Mouse (Mus musculus) liver, embryonic 16.5 days (tissue): Measurements from ENCODE around the gene Tbcc. TPM values are rescaled to one million over a fixed set of nuclear protein-coding genes. Genes with fewer than 3 reads are reported as not detected.

ENCODE experiments used
- ATAC-seq: fragments of 200-750 bp; cut with Nextera tagmentation; 2 replicates; pipeline ENCODE4 v1.8.0; 2017; ENCODE audit warnings: low read depth, mild to moderate bottlenecking, moderate number of reproducible peaks, moderate library complexity
- H3K27ac ChIP-seq: fragments of 300-500 bp; sonication (generic); 2 replicates; pipeline ENCODE4 v1.5.1; 2014; ENCODE audit warnings: mild to moderate bottlenecking, low read length
- H3K27me3 ChIP-seq: fragments of 300-500 bp; sonication (generic); 2 replicates; pipeline ENCODE4 v1.6.1; 2014; ENCODE audit warnings: low read depth, low read length, mixed read lengths; ENCODE audit not compliant: control insufficient read depth, insufficient read depth
- H3K36me3 ChIP-seq: fragments of 300-500 bp; sonication (generic); 2 replicates; pipeline ENCODE4 v1.6.1; 2014; ENCODE audit warnings: mild to moderate bottlenecking; ENCODE audit not compliant: control insufficient read depth, insufficient read depth
- H3K4me1 ChIP-seq: fragments of 300-500 bp; sonication (generic); 2 replicates; pipeline ENCODE4 v1.6.1; 2014; ENCODE audit warnings: low read depth, low read length, mixed read lengths; ENCODE audit not compliant: control insufficient read depth
- H3K4me2 ChIP-seq: fragments of 300-500 bp; sonication (generic); 2 replicates; pipeline ENCODE4 v1.6.1; 2014; ENCODE audit warnings: low read depth, low read length, mixed read lengths
- H3K4me3 ChIP-seq: fragments of 300-500 bp; sonication (generic); 2 replicates; pipeline ENCODE4 v1.5.1; 2014; ENCODE audit warnings: low read depth, mild to moderate bottlenecking, low read length
- H3K9ac ChIP-seq: fragments of 300-500 bp; sonication (generic); 2 replicates; pipeline ENCODE4 v1.6.1; 2014; ENCODE audit warnings: low read depth, low read length
- H3K9me3 ChIP-seq: fragments of 300-500 bp; sonication (generic); replicated peaks from 2 replicates; pipeline ENCODE4 v1.6.1; 2016; ENCODE audit warnings: low read length; ENCODE audit not compliant: control insufficient read depth
- WGBS: fragments of 180-500 bp; shearing (Covaris S2); extraction: QIAGEN DNeasy Blood & Tissue Kit; methylation state at CpG from one replicate; pipeline ENCODE4 v1.1.7; 2014; ENCODE audit not compliant: insufficient replicate concordance; 5-methylcytosine and 5-hydroxymethylcytosine counted together
- polyA plus RNA-seq: library from polyadenylated mRNA; unstranded; fragments of >200 nt; fragmentation: Nextera tagmentation; extraction: Ambion mirVana; gene quantifications from 2 replicates; pipeline ENCODE4 v1.2.1, GENCODE M21; 2015

Gene Tbcc
- polyA plus RNA-seq, 1 experiment from 2014 or later: 15.5 TPM

DNA sequence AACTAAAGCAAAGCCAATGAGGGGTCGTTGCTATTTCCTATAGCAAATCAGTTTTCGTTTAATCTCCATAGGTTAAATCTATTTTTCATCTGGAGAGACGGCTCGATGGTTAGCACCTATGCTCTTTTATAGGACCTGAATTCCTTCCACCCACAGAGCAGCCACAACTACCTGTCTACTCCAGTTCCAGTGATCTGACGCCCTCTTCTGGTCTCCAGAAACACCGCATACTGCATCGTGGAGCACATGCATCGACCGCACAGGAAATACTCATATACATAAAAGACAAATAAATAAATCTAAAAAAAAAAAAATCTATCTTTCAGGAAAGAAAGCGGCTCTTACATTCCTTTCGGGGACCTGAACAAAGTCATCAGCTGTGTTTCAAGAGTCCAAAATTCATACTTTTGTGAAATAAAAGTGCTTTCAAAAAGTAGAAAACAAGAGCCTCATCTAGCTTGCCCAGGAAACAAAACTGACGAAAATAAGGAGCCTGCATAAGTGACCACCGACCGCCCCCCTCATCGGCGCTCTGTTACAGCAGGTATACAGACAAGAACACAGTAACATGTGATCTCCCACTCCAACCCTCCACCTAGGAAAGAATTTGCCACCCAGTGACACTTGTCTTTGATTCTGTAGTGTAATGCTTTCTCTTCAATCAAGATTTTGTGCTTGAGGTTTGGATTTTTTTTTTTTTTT, 1.8 kb upstream of the Tbcc start:
- peak overlapping the region; percentile 99 for H3K4me2 ChIP-seq
- WGBS: 23% methylated on average over 16 of the region's 16 CpGs
- H3K4me3 ChIP-seq: peak overlapping the region; percentile 81
- peaks cover 55% of the 10 kb centered on the region for H3K4me1 ChIP-seq
- no peak for ATAC-seq
- H3K9me3 ChIP-seq: no peaks in the 10 kb centered on the region
- no peaks in the 10 kb centered on the region for H3K36me3 ChIP-seq
- peak overlapping the region; percentile 87 for H3K27ac ChIP-seq
- H3K27me3 ChIP-seq: no peaks in the 10 kb centered on the region
- H3K9ac ChIP-seq: peak overlapping the region; percentile 78

DNA sequence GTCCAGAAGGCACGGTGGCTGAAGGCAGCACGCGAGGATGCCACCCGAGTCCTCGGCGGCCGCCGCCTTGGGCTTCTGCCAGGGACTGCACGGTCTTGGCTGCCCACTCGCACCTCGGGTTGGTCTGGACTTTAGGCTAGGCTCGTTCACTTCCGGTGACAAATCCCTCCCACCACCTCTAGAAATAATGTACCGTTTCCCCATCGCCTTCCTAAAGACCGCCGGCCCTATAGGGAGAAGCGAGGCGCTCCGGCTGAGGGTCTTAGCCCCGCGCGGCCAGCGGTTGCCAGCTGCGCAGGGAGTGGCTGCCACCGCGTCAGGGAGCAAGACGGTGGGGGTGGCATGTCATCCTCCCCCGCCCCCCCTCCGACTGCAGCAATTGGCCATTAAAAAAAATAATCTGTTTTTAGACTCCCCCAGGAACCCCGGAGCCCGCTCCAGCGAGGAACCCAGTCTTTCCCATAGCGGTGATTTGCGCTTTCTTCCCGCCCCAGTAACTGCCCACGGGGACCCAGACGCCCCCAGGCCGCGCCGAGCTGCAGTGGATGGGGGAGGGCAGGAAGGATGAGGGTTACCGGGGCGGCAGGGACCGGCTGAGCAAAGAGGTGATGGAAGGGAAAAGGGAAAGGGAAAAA, 917 bp upstream of the Tbcc start:
- Histone ChIP-seq H3K36me3 (no peaks in the 10 kb centered on the region), H3K4me2 (peak overlapping the region; percentile 99), H3K4me1 (peaks cover 52% of the 10 kb centered on the region), H3K27ac (peak overlapping the region; percentile 87), H3K9ac (peak overlapping the region; percentile 78), H3K9me3 (no peaks in the 10 kb centered on the region), H3K4me3 (peak overlapping the region; percentile 81), H3K27me3 (no peaks in the 10 kb centered on the region)
- WGBS: under 1% methylated on average over 44 of the region's 44 CpGs
- ATAC-seq: peak; percentile 14; the same call in 1 of the 2 replicates

DNA sequence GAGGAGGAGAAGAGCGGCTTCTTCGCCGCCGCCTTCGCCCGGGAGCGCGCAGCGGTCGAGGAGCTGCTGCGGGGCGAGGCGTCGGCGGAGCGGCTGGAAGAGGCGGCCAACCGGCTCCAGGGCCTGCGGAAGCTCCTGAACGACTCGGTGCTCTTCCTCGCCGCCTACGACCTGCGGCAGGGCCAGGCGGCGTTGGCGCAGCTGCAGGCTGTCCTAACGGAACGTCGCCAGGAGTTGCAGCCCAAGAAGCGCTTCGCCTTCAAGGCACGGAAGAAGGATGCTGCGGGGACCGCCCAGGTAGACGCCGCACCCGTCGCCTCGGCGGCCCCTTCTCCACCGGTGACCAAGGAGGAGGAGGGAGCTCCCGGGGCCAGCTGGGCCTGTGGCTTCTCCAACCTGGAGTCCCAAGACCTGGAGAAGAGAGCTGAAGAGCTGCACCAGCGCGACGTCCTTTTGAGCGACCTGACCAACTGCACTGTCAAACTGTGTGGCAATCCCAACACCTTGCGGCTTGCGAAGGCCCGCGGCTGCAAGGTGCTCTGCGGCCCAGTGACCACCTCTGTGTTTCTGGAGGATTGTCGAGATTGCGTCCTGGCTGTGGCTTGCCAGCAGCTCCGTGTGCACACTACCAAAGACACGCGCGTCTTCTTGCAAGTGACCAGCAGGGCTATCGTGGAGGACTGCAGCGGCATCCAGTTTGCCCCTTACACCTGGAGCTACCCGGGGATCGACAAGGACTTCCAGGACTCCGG, 535 bp downstream of the Tbcc start:
- Histone ChIP-seq H3K36me3 (no peaks in the 10 kb centered on the region), H3K4me2 (peak overlapping the region; percentile 99), H3K9ac (peak overlapping the region; percentile 92), H3K4me1 (peaks cover 38% of the 10 kb centered on the region), H3K27me3 (no peaks in the 10 kb centered on the region), H3K27ac (peak overlapping the region; percentile 78), H3K4me3 (peak overlapping the region; percentile 87), H3K9me3 (no peaks in the 10 kb centered on the region)
- 1% methylated on average over 63 of the region's 64 CpGs for WGBS
- peak; percentile 17 for ATAC-seq

GRCm38 (mm10) chr17:46895426-46895825, 4.9 kb downstream of the Tbcc start:
- 85% methylated on average over 9 of the region's 9 CpGs for WGBS
- H3K27ac ChIP-seq: no peak overlapping the region
- ATAC-seq: no peak

DNA sequence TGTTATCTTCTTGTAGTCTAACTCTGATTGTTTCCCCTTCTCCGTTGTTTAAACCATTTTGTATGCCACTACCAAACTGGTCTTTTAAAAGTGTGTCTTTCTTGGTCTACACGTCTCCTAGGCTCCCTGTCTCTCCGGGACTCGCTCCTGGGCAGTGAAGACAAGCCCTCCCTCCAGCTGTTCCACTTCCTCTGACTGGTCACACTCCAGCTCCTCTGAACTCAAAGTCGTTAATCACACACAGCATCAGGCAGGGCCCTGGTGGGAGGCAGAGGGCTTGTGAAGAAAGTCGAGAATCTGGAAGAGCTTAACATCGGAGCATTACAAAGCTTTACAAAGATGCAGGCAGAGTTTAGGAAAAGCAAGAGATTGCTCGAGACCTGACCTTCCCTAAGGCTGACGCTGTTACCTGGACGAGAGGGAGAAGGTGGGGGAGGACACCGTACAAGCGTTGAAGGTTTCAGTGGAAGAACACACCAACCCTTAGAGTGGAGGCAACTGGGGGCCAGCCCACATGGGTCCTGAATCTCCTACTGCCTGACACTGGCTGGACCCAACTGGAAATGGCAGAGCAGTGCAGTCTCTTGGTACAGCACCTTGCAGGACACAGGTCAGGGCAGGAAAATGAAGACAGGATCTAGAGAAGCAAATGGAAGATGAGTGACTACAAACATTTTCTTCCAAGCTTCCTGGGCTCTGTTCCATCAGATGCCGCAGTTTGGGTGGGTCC, 6.9 kb downstream of the Tbcc start:
- WGBS: 44% methylated on average over 13 of the region's 13 CpGs
- no peak for ATAC-seq
- H3K4me2 ChIP-seq: no peak overlapping the region

More at GRCm38 (mm10) chr17:46895426-46895825, 4.9 kb downstream of the Tbcc start:
- H3K27me3 ChIP-seq: no peaks in the 10 kb centered on the region
- peaks cover 19% of the 10 kb centered on the region for H3K4me1 ChIP-seq
- H3K4me3 ChIP-seq: no peak overlapping the region
- H3K4me2 ChIP-seq: no peak overlapping the region
- H3K36me3 ChIP-seq: no peaks in the 10 kb centered on the region
- H3K9me3 ChIP-seq: no peaks in the 10 kb centered on the region
- H3K9ac ChIP-seq: no peak overlapping the region

DNA sequence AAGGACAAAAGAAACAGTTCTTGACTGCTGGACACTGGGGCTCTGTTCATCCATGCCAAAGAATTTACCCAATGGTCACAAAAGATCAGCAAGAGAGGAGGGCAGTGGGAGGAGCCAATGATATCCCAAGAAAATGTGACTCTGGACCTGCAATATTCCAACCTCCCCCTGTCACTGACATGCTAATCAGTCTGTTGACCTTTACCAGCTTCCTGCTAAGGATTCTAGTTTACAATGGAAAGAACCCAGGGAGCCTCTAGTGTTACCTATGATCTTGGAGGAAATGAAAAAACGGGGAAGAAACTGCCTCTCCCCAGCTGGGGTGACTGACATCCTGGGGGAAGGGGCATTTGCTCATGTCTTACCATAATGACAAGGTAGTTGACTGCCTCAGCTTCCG, 10.5 kb downstream of the Tbcc start:
- Histone ChIP-seq H3K9ac (no peak overlapping the region), H3K9me3 (no peaks in the 10 kb centered on the region), H3K27me3 (no peaks in the 10 kb centered on the region), H3K36me3 (no peaks in the 10 kb centered on the region), H3K27ac (no peak overlapping the region), H3K4me3 (no peak overlapping the region), H3K4me1 (no peaks in the 10 kb centered on the region), H3K4me2 (no peak overlapping the region)
- ATAC-seq: no peak
- WGBS: 31% methylated on average over 2 of the region's 2 CpGs

More for the DNA sequence above, 6.9 kb downstream of the Tbcc start:
- Histone ChIP-seq H3K36me3 (no peaks in the 10 kb centered on the region), H3K27me3 (no peaks in the 10 kb centered on the region), H3K9ac (no peak overlapping the region), H3K27ac (no peak overlapping the region), H3K4me3 (no peak overlapping the region), H3K4me1 (peaks cover 6% of the 10 kb centered on the region), H3K9me3 (no peaks in the 10 kb centered on the region)

DNA sequence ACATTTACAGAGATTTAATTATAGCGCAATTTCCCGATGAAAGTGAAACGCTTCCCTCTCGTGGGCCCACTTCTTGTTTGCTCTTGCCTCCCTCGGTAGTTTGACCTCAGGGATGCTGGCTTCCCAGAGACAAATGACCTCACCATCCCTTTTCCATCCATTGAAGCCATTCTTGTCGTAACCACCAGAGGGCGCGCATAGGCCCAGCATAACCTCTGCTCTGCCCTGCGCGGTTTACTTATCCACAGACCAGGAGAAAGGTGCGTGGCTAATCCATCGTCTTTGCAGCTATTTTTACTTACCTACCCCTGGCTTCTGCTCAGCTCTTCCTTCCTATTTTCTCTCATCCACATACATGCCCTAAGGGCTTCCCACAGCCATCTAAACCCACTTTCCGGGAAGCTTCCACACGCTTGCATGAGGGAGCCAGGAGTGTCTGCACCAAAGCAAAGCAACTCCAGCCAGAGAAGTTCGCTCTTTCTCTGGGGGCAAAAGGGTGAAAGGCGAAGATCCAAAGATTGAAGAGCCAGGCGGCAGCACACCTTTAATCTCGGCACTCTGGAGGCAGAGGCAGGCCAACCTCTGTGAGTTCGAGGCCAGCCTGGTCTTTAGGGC, 13.5 kb downstream of the Tbcc start:
- Histone ChIP-seq H3K9ac (no peak overlapping the region), H3K4me1 (no peaks in the 10 kb centered on the region), H3K27me3 (no peaks in the 10 kb centered on the region), H3K4me2 (0 out of 2 replicates have a peak overlapping the region, but pooled peaks have one; percentile 17), H3K36me3 (no peaks in the 10 kb centered on the region), H3K27ac (no peak overlapping the region), H3K9me3 (no peaks in the 10 kb centered on the region), H3K4me3 (no peak overlapping the region)
- 22% methylated on average over 19 of the region's 19 CpGs for WGBS
- ATAC-seq: peak; percentile 55; the same call in 1 of the 2 replicates

DNA sequence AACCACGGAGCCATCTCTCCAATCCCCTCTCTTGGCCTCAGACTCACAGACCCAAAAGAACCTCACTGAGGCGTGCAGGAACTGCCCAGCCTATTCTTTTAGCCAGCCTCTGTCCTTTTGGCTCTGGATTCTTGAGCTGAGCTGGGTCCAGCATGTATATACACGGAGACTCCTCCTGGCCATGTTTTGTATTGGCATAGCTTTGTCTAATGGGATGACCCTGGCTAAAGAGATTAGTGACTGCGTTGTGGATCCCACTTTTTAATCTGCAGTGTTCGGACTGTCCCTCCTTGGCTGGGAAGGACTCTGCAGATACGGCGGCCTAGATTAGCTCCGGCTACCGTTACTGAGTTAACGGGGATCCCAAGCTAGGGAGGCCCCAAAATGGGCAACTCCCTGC, 19.7 kb downstream of the Tbcc start, which contains the start of gene Prph2:
Gene Prph2 (plus strand): TSS at position 274 of the 400 bp plus-strand sequence.
- WGBS: 75% methylated on average over 10 of the region's 10 CpGs
- H3K4me1 ChIP-seq: no peaks in the 10 kb centered on the region
- no peak for ATAC-seq

More for the DNA sequence above, 19.7 kb downstream of the Tbcc start, which contains the start of gene Prph2:
- Histone ChIP-seq H3K4me3 (no peak within 1 kb of the TSS), H3K27ac (no peak within 1 kb of the TSS), H3K4me2 (no peak within 1 kb of the TSS), H3K27me3 (no peaks in the 10 kb centered on the region), H3K9me3 (no peaks in the 10 kb centered on the region), H3K9ac (no peak within 1 kb of the TSS), H3K36me3 (no peaks in the 10 kb centered on the region)
